8 mouse cellular contexts compared by ENCODE assay signal in the genomic region with DNA sequence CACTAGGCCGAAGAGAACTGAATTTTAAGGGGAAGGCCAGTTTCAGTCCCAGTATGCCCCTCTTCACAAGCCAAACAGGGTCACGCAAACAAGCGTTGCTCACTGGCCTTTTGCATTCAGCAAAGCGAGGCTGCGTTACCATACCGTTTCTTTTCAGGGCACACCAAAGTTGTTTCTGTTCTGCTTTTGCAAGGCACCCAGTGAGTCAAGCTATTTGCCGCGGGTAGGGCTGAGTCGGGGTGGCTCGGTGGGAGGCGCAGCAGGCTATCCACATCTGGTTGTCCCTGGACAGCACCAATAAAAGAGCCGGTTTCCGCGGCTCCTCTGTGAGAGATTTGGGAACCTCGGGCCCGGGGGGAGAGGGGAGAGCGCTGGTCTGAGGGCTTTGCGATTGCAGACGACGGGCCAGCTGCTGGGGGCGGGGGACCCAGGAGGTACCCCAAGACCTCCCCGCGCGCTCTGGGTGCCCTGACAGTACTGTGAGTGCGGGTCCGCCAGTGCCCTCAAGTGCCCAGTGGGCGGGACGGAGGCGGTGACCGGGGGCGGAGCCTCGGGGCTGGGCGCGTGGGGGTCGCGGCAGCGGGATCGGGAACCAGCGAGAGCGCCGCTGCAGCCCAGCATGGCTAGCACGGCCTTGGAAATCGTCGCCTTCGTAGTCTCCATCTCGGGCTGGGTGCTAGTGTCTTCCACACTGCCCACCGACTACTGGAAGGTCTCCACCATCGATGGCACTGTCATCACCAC.
DNase-seq lines count a peak whose midpoint lies in the region; ATAC-seq lines count a peak whose summit lies in the region.

No protein-coding gene starts in this region.

- H3K36me3 ChIP-seq in forebrain, embryonic 13.5 days (ENCODE audit: poor library complexity, severe bottlenecking), result no peaks in the 10 kb centered on the region
- no peaks in the 10 kb centered on the region for H3K36me3 ChIP-seq in megakaryocyte, embryonic 14.5 days (replicated peaks; ENCODE audit: low read length)

- H3K4me1 ChIP-seq in forebrain, embryonic 13.5 days, result peaks cover 29% of the 10 kb centered on the region
- H3K4me1 ChIP-seq in megakaryocyte, embryonic 14.5 days, result peaks cover 29% of the 10 kb centered on the region

- peak overlapping the region; percentile 90 for H3K4me2 ChIP-seq in forebrain, embryonic 13.5 days

- DNase-seq in CD4-positive, CD25-positive, alpha-beta regulatory T cell, adult 2 months (ENCODE audit: low read depth, low spot score), result peak; percentile 57
- DNase-seq in adrenal gland, adult 8-10 months, result peak; percentile 30
- DNase-seq in heart, postnatal 4 days, result peak; percentile 34
- peak; percentile 17 to 51 for DNase-seq in layer of hippocampus, postnatal 25 days (ENCODE audit: extremely low spot score in 1 of 2, low spot score in 1 of 2)
- DNase-seq in right cerebral cortex, postnatal 10 days (ENCODE audit: low spot score in 2 of 2), result peak; percentile 52 to 66
- DNase-seq in urinary bladder, postnatal 25 days (ENCODE audit: low spot score), result peak; percentile 20

- WGBS in forebrain, embryonic 13.5 days, result 1% methylated on average over 48 of the region's 48 CpGs

- H3K27ac ChIP-seq in forebrain, embryonic 13.5 days, result no peak overlapping the region

- peak overlapping the region; percentile 55 for H3K9ac ChIP-seq in forebrain, embryonic 13.5 days

- H3K4me3 ChIP-seq in forebrain, embryonic 13.5 days, result peak overlapping the region; percentile 53
- H3K4me3 ChIP-seq in megakaryocyte, embryonic 14.5 days (replicated peaks), result peak overlapping the region; percentile 90

- peaks cover 53% of the 10 kb centered on the region for H3K27me3 ChIP-seq in forebrain, embryonic 13.5 days
- H3K27me3 ChIP-seq in megakaryocyte, embryonic 14.5 days (replicated peaks), result peaks cover 62% of the 10 kb centered on the region

- peak; percentile 76 for ATAC-seq in forebrain, embryonic 13.5 days

- no peaks in the 10 kb centered on the region for H3K9me3 ChIP-seq in forebrain, embryonic 13.5 days (replicated peaks)
- H3K9me3 ChIP-seq in megakaryocyte, embryonic 14.5 days, result no peaks in the 10 kb centered on the region
